Mouse (Mus musculus) forebrain, postnatal 0 days (tissue): ENCODE measurements at regions not wholly inside any gene's neighbourhood (a gene's known extent, or its start where the extent isn't known, plus 50 kb on each side); places are given as distances from the start of the nearest gene placed in this dataset.

Experiments
- ATAC-seq: fragments of 200-750 bp; cut with Nextera tagmentation; 2 replicates; pipeline ENCODE4 v1.8.0; 2017; ENCODE audit warnings: mild to moderate bottlenecking, moderate library complexity
- DNase-seq: peaks from one replicate; pipeline ENCODE4 v3.0.0-alpha.2; 2015
- H3K27ac ChIP-seq: fragments of 300-500 bp; sonication (generic); 2 replicates; pipeline ENCODE4 v1.5.1; 2014; ENCODE audit warnings: low read depth, mild to moderate bottlenecking, antibody characterized with exemption, low read length, moderate library complexity, mixed read lengths
- H3K27me3 ChIP-seq: fragments of 300-500 bp; sonication (generic); 2 replicates; pipeline ENCODE4 v1.6.1; 2014; ENCODE audit warnings: mild to moderate bottlenecking, low read length, mixed read lengths; ENCODE audit not compliant: insufficient read depth
- H3K36me3 ChIP-seq: fragments of 300-500 bp; sonication (generic); 2 replicates; pipeline ENCODE4 v1.6.1; 2014; ENCODE audit warnings: mild to moderate bottlenecking, moderate library complexity; ENCODE audit not compliant: insufficient read depth
- H3K4me1 ChIP-seq: fragments of 300-500 bp; sonication (generic); 2 replicates; pipeline ENCODE4 v1.6.1; 2014; ENCODE audit warnings: antibody characterized with exemption; ENCODE audit not compliant: insufficient read depth
- H3K4me2 ChIP-seq: fragments of 300-500 bp; sonication (generic); 2 replicates; pipeline ENCODE4 v1.6.1; 2014; ENCODE audit warnings: low read depth, mild to moderate bottlenecking, moderate library complexity
- H3K4me3 ChIP-seq: fragments of 300-500 bp; sonication (generic); 2 replicates; pipeline ENCODE4 v1.5.1; 2014; ENCODE audit warnings: low read depth, low read length, mixed read lengths
- H3K9ac ChIP-seq: fragments of 300-500 bp; sonication (generic); 2 replicates; pipeline ENCODE4 v1.6.1; 2014; ENCODE audit warnings: mild to moderate bottlenecking
- H3K9me3 ChIP-seq: fragments of 300-500 bp; sonication (generic); 2 replicates; pipeline ENCODE4 v1.6.1; 2016; ENCODE audit warnings: low read length
- CTCF ChIP-seq: sonication (generic); IDR thresholded peaks from 2 replicates; pipeline ENCODE4 v1.5.1; 2016; ENCODE audit warnings: antibody characterized with exemption, control low read depth, low read depth
- WGBS: fragments of 180-500 bp; shearing (Covaris S2); extraction: QIAGEN DNeasy Blood & Tissue Kit; methylation state at CpG from one replicate; pipeline ENCODE4 v1.1.7; 2014; 5-methylcytosine and 5-hydroxymethylcytosine counted together

DNA sequence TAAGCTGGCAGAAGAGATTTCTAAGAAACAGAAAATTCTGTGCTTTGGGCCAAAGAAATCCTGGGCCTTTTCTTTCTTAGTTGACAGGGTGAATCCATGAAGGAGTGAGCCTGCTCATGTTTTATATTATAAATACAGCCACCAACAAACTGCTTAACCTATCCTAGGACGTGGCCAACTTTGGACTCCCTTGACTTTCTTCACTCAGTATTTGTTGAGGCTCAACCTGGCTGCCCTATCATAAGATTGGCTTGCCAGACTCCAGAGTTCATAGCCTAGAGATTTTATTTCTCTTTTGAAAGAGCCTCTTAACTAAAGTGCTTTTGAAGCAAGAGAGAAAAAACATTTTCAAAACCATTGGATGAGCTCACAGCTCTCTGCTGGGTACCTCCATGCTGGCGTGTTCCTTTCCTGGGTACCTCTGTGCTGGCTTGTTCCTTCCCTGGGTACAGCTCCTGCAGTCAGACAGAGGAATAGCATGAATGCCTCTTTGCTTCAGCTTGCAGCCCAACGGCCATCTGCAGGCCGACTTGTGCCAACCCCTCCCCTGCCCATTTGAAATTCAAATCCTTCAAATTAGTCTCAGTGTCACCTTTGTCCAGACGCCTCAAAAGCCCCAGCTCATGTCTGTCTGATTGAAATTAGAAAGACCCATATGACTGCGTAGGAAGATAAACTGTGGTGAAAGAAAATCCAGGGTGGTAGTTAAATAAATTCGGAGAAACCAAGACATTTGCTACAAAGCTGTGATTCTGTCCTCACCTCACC, 173.0 kb upstream of the Pdzrn3 start:
- DNase-seq, result peak; percentile 62
- Histone ChIP-seq H3K4me1 (no peaks in the 10 kb centered on the region), H3K9ac (no peak overlapping the region), H3K9me3 (no peaks in the 10 kb centered on the region), H3K27me3 (no peaks in the 10 kb centered on the region), H3K27ac (0 out of 2 replicates have a peak overlapping the region, but pooled peaks have one; percentile 23), H3K4me2 (no peak overlapping the region), H3K36me3 (no peaks in the 10 kb centered on the region), H3K4me3 (no peak overlapping the region)
- peak; percentile 94 for ATAC-seq
- WGBS, result 8% methylated on average over 7 of the region's 7 CpGs
- TF ChIP-seq CTCF, result no peak; the same call in 1 of the 2 replicates

DNA sequence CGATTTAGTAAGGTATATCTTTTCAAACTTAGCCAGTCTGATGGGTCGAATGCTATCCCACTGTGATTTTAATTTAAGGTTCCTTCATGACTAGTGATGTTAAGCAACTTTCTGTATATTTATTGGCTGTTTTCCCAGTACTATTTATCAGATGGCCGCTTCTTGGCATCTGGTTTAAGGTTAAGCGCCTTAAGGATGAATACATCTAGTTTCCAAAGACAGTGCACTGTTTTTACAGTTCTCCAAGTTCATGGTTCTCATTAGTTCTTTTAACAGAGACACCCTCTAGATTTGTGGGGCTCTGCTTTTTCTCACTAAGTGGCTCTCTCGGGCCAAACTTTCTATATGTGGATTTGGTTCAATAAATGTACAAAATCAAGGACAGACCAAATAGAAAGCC, 159.9 kb upstream of the Pdzrn3 start:
- H3K9me3 ChIP-seq, result no peaks in the 10 kb centered on the region; the same call in 1 of the 2 replicates
- 87% methylated on average over 5 of the region's 5 CpGs for WGBS
- DNase-seq (no peak), ATAC-seq (no peak)
- no peak overlapping the region for H3K4me3 ChIP-seq
- H3K4me1 ChIP-seq, result 0 out of 2 replicates have a peak, but pooled peaks cover 3% of the 10 kb centered on the region
- H3K27ac ChIP-seq, result no peak overlapping the region
- no peak overlapping the region for H3K9ac ChIP-seq
- H3K36me3 ChIP-seq, result no peaks in the 10 kb centered on the region
- H3K27me3 ChIP-seq, result no peaks in the 10 kb centered on the region
- no peak for TF ChIP-seq CTCF
- H3K4me2 ChIP-seq, result no peak overlapping the region

DNA sequence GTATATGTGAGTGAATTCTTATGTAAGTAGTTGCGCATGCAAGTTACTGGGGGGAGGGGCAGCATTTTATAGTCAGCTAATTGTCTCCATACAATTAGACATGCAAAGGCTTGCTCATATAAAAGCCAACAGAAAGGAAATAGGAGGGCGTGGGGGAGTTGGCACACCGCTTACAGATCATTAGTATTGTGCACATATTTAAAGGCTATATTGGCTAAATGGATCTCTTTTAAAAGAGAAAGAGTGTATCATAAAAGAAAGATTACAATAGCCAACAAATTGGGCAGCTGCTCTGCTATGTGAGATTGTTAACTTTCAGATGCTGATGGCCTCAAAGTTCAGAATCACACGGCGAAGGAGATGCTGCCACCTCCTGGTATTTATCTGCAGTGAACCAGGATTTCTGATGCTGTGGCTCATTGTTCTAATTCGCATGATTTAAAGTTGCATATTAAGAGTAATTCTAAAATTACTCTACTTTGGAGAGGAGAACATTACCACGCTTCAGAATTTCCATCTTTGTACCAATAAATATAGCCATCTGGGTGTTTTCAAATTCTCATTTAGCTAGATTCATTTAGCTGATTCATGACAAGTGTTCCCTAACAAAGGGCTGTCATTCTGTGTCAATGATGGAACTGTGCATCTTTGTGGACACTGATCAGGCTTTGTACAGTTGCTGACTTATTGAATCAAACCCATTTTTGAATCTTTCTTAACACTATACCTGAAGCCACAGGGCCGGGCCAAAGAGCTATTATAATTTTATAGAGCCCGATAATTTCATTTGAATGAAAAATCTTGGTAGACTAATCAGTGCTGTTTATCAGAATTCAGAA, 156.7 kb upstream of the Pdzrn3 start:
- DNase-seq (peak; percentile 81), ATAC-seq (peak; percentile 66)
- Histone ChIP-seq H3K4me1 (0 out of 2 replicates have a peak, but pooled peaks cover 3% of the 10 kb centered on the region), H3K4me3 (no peak overlapping the region), H3K9me3 (no peaks in the 10 kb centered on the region), H3K9ac (no peak overlapping the region), H3K27ac (no peak overlapping the region), H3K27me3 (no peaks in the 10 kb centered on the region), H3K36me3 (no peaks in the 10 kb centered on the region), H3K4me2 (no peak overlapping the region)
- WGBS, result 29% methylated on average over 9 of the region's 9 CpGs
- peak; percentile 85 for TF ChIP-seq CTCF

DNA sequence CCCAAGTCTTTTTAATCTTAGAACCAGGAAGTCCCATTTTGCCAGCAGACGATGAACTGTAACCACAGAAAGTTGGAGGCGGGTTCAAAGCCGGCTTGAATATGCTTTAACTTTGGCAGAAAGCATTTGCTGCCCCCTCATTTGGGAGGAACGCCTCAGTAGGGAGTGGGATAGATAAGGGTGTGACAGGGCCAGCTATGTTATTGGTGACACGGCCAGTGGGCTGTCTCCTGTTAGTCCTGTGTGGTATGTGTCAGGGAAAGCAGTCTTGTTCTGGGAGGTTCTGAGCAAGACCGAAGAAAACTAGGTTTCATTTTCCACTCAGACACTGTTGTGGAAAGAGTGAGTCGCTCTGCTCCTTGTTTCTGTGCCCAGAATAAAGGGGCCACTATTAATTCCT, 154.7 kb upstream of the Pdzrn3 start:
- ATAC-seq (no peak), DNase-seq (no peak)
- no peak overlapping the region for H3K4me3 ChIP-seq

DNA sequence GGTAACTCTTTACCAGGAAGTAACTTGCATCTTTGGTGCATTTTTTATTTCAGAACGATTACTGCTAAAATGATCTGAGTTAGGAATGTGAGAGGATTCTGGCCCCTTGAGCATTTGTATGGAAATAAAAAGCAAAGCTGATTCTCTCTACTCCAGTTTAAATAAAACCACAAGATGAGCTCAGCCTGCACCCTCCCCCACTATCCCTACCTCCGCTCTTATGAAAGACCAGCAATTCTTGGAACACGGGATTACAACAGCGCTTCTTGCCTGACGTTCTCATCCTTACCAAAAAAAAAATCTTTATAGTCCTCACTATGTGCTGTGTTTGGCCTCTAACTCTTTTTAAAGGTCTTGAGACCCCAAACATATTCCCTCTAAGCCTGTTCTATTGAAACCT, 154.2 kb upstream of the Pdzrn3 start:
- DNase-seq, result no peak
- Histone ChIP-seq H3K27me3 (no peaks in the 10 kb centered on the region), H3K36me3 (no peaks in the 10 kb centered on the region)

More for the DNA sequence above, 154.7 kb upstream of the Pdzrn3 start:
- no peaks in the 10 kb centered on the region for H3K9me3 ChIP-seq
- H3K9ac ChIP-seq, result no peak overlapping the region
- H3K4me2 ChIP-seq, result no peak overlapping the region
- 52% methylated on average over 7 of the region's 7 CpGs for WGBS
- no peak for TF ChIP-seq CTCF
- H3K4me1 ChIP-seq, result 0 out of 2 replicates have a peak, but pooled peaks cover 3% of the 10 kb centered on the region
- H3K27ac ChIP-seq, result no peak overlapping the region
- H3K36me3 ChIP-seq, result no peaks in the 10 kb centered on the region
- H3K27me3 ChIP-seq, result no peaks in the 10 kb centered on the region

DNA sequence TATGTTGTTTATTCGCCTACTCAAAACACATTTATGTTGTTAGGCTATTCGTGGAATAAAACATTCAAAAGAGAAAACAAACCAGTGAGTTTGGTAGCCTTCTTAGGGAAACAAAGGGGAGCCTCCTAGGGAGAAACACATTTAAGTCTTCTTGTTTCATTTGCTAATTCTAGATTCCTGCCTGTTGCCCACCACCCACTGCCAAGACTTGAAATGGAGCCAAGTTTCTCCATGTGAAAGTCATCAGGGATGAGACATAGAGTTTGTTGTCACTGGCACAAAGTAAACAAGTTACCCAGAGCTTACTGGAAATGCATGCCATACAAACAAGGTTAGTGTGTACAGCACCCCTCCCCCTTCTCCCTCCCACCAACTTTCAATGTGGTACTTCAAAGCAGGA, 147.4 kb upstream of the Pdzrn3 start:
- Histone ChIP-seq H3K36me3 (no peaks in the 10 kb centered on the region), H3K27ac (no peak overlapping the region), H3K4me3 (no peak overlapping the region), H3K9me3 (no peaks in the 10 kb centered on the region), H3K9ac (no peak overlapping the region), H3K4me2 (no peak overlapping the region), H3K27me3 (no peaks in the 10 kb centered on the region), H3K4me1 (no peaks in the 10 kb centered on the region)
- no peak for DNase-seq
- no peak for TF ChIP-seq CTCF
- ATAC-seq, result no peak
- 43% methylated on average over 2 of the region's 2 CpGs for WGBS

More for the DNA sequence above, 154.2 kb upstream of the Pdzrn3 start:
- Histone ChIP-seq H3K4me1 (0 out of 2 replicates have a peak, but pooled peaks cover 3% of the 10 kb centered on the region), H3K4me2 (no peak overlapping the region), H3K9me3 (no peaks in the 10 kb centered on the region), H3K27ac (no peak overlapping the region), H3K9ac (no peak overlapping the region), H3K4me3 (no peak overlapping the region)
- ATAC-seq, result no peak
- TF ChIP-seq CTCF, result no peak
- 44% methylated on average over 5 of the region's 5 CpGs for WGBS

DNA sequence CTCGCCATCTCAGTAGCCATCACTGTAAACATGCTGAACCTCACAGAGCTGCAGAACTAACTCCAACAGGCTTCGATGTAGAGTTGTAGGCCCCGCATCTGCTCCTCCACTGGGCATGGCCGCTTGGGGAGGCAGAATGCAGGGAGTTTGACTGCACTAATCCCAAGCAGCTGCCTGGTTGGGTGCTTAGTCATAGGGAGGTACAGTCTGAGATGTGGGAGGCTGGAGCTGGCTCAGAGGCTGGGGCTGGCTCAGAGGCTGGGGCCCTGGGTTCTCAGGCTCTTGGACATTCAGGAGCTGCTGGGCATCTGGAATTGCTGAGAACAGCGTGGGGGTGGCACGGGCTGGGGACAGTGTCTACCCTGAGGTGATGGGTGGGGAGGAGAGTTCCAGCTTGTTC, 143.6 kb upstream of the Pdzrn3 start:
- DNase-seq, result no peak

More for the DNA sequence above, 143.6 kb upstream of the Pdzrn3 start:
- WGBS, result 96% methylated on average over 6 of the region's 6 CpGs
- TF ChIP-seq CTCF, result no peak
- no peaks in the 10 kb centered on the region for H3K27me3 ChIP-seq
- H3K4me3 ChIP-seq, result no peak overlapping the region
- no peak overlapping the region for H3K4me2 ChIP-seq
- no peaks in the 10 kb centered on the region for H3K4me1 ChIP-seq
- no peak for ATAC-seq
- H3K9me3 ChIP-seq, result no peaks in the 10 kb centered on the region
- H3K27ac ChIP-seq, result no peak overlapping the region
- H3K36me3 ChIP-seq, result no peaks in the 10 kb centered on the region
- H3K9ac ChIP-seq, result no peak overlapping the region
